Mouse (Mus musculus) liver, embryonic 15.5 days (tissue): ENCODE data around the gene Tango6. TPM values are rescaled to one million over a fixed set of nuclear protein-coding genes. Genes with fewer than 3 reads are reported as not detected.
"Not testable (repeated sequence)": the region's sequence is repeated elsewhere in the genome, so short reads cannot be mapped to it uniquely, and the experiment has no call there.

ENCODE experiments used
- ATAC-seq: fragments of 200-750 bp; cut with Nextera tagmentation; 2 replicates; pipeline ENCODE4 v1.8.0; 2017; ENCODE audit warnings: moderate number of reproducible peaks, mild to moderate bottlenecking, moderate library complexity; ENCODE audit not compliant: insufficient read depth
- H3K27ac ChIP-seq: fragments of 300-500 bp; sonication (generic); replicated peaks from 2 replicates; pipeline ENCODE4 v1.5.1; 2015; ENCODE audit warnings: mild to moderate bottlenecking, inconsistent platforms
- H3K27me3 ChIP-seq: fragments of 300-500 bp; sonication (generic); 2 replicates; pipeline ENCODE4 v1.6.1; 2015; ENCODE audit warnings: mild to moderate bottlenecking, inconsistent platforms
- H3K36me3 ChIP-seq: fragments of 300-500 bp; sonication (generic); replicated peaks from 2 replicates; pipeline ENCODE4 v1.6.1; 2015; ENCODE audit warnings: moderate library complexity, mild to moderate bottlenecking, inconsistent platforms
- H3K4me1 ChIP-seq: fragments of 300-500 bp; sonication (generic); replicated peaks from 2 replicates; pipeline ENCODE4 v1.6.1; 2015; ENCODE audit warnings: inconsistent platforms
- H3K4me2 ChIP-seq: fragments of 300-500 bp; sonication (generic); 2 replicates; pipeline ENCODE4 v1.6.1; 2015; ENCODE audit warnings: moderate library complexity, mild to moderate bottlenecking, inconsistent platforms
- H3K4me3 ChIP-seq: fragments of 300-500 bp; sonication (generic); replicated peaks from 2 replicates; pipeline ENCODE4 v1.5.1; 2015; ENCODE audit warnings: mild to moderate bottlenecking, inconsistent platforms
- H3K9ac ChIP-seq: fragments of 300-500 bp; sonication (generic); 2 replicates; pipeline ENCODE4 v1.6.1; 2015; ENCODE audit warnings: moderate library complexity, mild to moderate bottlenecking, inconsistent platforms
- H3K9me3 ChIP-seq: fragments of 300-500 bp; sonication (generic); replicated peaks from 2 replicates; pipeline ENCODE4 v1.6.1; 2016; ENCODE audit warnings: inconsistent platforms
- WGBS: fragments of 180-500 bp; shearing (Covaris S2); methylation state at CpG from one replicate; pipeline ENCODE4 v1.1.7; 2015; ENCODE audit warnings: mixed read lengths; ENCODE audit not compliant: insufficient replicate concordance; 5-methylcytosine and 5-hydroxymethylcytosine counted together
- polyA plus RNA-seq: library from polyadenylated mRNA; unstranded; fragments of >200 nt; fragmentation: Nextera tagmentation; extraction: Ambion mirVana; gene quantifications from 2 replicates; pipeline ENCODE4 v1.2.1, GENCODE M21; 2015

Gene Tango6
- polyA plus RNA-seq, 1 experiment from 2014 or later: 3.1 TPM

DNA sequence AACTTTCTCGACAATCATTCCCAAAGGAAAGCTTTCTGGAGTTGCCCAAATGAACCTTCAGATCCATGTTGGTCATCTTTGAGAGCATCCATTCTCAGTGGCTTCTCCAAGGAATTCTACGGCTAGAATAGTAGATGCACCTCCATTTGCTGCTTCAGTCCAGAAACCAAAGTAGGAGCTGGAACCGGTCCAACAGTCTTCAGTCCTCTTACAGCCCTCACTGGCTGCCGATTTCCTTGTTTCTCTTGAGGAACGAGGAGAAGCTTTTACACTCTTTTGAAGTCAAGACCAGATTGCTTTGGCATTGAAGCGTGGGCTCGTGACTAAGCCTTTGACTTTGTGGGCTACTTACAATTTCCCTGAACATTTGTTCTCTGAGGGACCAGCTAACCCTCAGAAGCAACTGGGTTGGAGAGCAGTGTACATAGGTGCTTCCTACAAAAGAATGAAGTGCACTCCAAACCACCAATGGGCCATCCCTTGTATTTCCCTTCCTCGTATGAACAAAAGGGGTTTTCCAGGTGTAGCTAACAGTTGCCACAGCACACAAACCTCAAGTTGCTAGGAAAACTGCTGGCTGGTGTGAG, 197.3 kb downstream of the Tango6 start:
- peaks cover 64% of the 10 kb centered on the region for H3K36me3 ChIP-seq

DNA sequence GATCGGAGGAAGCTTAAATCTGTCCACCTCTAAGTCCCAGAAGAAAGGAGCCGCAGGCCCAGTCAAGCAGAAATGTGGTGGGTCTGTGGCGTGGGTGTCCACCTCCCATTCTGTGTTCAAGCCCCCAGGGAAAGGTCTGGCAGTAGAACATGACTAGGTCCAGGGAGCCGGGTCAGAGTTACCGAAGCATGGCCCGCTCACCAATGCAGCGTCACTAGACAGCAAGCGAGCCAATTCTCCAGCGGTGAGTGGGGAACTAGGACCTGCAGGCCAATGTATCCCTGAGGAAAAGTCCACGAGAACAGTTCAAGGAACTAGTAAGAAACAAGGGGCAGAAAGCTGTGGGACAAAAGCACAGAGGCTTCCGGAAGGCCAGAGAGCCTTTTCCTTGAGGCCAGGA, 201.2 kb downstream of the Tango6 start:
- H3K4me3 ChIP-seq, ATAC-seq, H3K27me3 ChIP-seq, H3K4me2 ChIP-seq, H3K9me3 ChIP-seq, H3K9ac ChIP-seq, H3K4me1 ChIP-seq, H3K27ac ChIP-seq: not testable (repeated sequence)
- peaks cover 66% of the 10 kb centered on the region for H3K36me3 ChIP-seq
- 87% methylated on average over 11 of the region's 11 CpGs for WGBS

More for the DNA sequence above, 197.3 kb downstream of the Tango6 start:
- 78% methylated on average over 8 of the region's 8 CpGs for WGBS
- H3K9ac ChIP-seq: no peak overlapping the region
- no peaks in the 10 kb centered on the region for H3K27me3 ChIP-seq
- no peaks in the 10 kb centered on the region for H3K4me1 ChIP-seq
- no peak overlapping the region for H3K27ac ChIP-seq
- H3K9me3 ChIP-seq: no peaks in the 10 kb centered on the region
- H3K4me2 ChIP-seq: no peak overlapping the region
- no peak for ATAC-seq
- no peak overlapping the region for H3K4me3 ChIP-seq

DNA sequence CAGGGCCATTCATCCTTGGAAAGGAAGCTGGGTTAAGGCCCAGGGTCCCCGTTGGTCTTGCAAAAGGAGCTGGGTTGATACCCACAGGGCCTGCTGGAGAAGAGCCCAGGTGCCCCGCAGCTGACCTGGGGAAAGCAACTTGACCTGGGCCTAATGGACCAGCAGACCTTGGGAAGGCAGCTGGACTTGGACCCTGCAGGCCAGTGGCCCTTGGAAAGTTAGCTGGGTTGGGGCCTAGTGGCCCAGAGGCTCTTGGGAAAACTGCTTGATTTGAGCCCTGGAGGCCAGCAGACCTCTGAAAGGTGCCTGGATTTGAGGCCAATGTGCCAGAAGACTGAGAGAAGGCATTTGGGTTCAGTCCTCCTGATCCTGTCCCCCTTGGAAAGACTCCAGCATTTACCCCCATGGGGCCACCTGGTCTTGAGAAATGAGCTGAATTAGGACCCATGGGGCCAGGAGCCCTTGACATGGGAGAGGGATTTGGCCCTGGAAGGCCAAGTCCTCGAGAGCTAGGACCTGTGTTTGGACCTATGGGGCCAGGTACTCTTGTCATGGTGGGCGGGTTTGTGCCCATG, 202.0 kb downstream of the Tango6 start:
- not testable (repeated sequence) for H3K27ac ChIP-seq, H3K27me3 ChIP-seq, ATAC-seq, H3K4me2 ChIP-seq, H3K9me3 ChIP-seq, H3K4me3 ChIP-seq, H3K9ac ChIP-seq, H3K4me1 ChIP-seq
- 77% methylated on average over 4 of the region's 4 CpGs for WGBS
- peaks cover 62% of the 10 kb centered on the region for H3K36me3 ChIP-seq

DNA sequence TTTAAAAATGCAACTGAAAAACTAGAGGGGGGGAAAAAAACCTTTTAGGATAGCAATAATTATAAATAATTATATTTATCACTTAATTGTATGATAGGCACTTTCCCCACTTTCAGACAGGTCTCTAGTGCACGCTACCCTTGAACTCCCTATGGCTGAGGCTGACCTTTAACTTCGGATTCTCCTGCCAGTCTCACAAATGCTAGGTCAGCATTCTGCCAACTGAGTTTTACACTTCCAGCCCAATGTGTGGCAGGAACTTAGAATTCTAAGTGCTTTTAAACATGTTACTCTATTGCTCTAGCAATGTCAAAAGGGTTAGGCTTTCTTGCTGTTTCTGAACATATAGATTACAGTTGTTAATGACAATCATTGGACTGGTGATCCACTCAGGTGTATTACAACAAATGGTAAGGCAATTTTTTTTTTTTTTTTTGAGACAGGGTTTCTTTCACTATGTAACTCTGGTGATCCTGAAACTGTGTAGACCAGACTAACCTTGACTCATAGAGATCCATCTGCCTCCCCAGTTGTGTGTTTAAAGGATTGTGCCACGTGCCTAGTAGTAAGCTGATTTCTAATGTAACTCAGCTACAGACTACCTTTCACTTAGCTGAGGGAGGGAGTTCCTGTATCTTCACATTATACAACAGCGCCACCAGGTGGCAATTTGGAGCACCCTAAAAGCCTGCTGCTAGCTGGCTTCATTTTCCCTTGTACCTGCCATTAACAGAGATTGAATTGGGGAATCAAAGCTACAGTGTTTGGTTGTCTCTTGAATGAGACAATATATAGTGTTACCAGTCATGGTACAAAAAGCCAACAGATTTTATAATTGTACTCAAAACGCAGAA, 204.7 kb downstream of the Tango6 start:
- Histone ChIP-seq H3K27me3 (no peaks in the 10 kb centered on the region), H3K4me3 (no peak overlapping the region), H3K27ac (no peak overlapping the region), H3K9ac (no peak overlapping the region), H3K36me3 (peaks cover 44% of the 10 kb centered on the region), H3K4me2 (no peak overlapping the region), H3K9me3 (no peaks in the 10 kb centered on the region), H3K4me1 (peaks cover 25% of the 10 kb centered on the region)
- ATAC-seq: no peak
- WGBS: 36% methylated on average over 5 of the region's 5 CpGs

DNA sequence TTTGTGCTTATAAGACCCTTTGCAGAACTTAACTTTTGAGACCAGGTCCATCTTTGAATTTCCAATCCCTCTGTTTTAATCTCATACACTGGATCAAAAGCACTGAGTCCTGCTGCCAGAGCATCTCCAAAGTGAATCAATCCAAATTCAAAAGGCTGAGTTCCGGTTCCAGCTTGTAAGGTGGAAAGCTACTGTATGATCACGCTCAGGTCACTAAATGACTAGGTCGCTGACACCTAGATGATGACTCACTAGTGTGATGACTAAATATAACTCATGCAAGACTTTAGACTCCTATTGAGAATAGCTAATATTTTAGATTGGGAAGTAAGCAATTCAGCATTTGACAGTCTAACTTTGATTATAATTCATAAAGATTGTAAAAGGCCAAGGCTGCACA, 205.9 kb downstream of the Tango6 start:
- Histone ChIP-seq H3K9me3 (no peaks in the 10 kb centered on the region), H3K36me3 (peaks cover 32% of the 10 kb centered on the region), H3K9ac (no peak overlapping the region), H3K27me3 (no peaks in the 10 kb centered on the region), H3K4me2 (no peak overlapping the region), H3K4me1 (peaks cover 27% of the 10 kb centered on the region), H3K4me3 (no peak overlapping the region), H3K27ac (no peak overlapping the region)
- 78% methylated on average over 3 of the region's 3 CpGs for WGBS
- no peak for ATAC-seq

DNA sequence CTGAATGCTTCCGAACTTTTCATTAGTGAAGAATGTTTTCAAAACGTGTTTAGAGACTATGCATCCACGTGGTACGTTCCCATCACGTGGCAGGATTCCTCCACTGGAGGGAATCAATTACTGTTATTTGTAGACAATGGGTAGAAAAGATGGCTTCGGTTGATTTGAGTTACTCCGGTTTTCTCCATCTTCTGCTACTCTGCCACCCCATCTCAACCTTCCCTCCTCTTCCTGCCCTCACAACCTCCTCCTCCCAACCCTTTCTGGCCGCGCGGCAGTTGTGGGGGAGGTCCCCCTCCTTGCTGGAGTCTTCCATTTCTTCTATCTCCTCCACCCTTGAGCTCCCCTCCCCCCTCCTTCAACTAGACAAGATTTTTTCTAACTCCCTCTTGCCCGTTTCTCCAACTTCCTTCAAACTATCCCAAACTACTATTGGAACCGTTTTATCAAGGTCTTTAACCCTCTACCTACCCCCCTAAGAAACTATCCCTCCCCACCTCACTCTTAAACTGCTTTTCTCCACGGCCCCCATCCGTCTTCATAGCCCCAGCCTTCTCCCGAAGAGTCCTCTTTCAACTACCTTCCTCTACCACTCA, 209.4 kb downstream of the Tango6 start:
- under 1% methylated on average over 15 of the region's 15 CpGs for WGBS
- Histone ChIP-seq H3K4me3 (peak overlapping the region; percentile 94), H3K27ac (peak overlapping the region; percentile 89), H3K9ac (peak overlapping the region; percentile 88), H3K4me2 (peak overlapping the region; percentile 89), H3K4me1 (peaks cover 48% of the 10 kb centered on the region), H3K36me3 (peaks cover 25% of the 10 kb centered on the region), H3K9me3 (no peaks in the 10 kb centered on the region), H3K27me3 (no peaks in the 10 kb centered on the region)
- no peak for ATAC-seq

DNA sequence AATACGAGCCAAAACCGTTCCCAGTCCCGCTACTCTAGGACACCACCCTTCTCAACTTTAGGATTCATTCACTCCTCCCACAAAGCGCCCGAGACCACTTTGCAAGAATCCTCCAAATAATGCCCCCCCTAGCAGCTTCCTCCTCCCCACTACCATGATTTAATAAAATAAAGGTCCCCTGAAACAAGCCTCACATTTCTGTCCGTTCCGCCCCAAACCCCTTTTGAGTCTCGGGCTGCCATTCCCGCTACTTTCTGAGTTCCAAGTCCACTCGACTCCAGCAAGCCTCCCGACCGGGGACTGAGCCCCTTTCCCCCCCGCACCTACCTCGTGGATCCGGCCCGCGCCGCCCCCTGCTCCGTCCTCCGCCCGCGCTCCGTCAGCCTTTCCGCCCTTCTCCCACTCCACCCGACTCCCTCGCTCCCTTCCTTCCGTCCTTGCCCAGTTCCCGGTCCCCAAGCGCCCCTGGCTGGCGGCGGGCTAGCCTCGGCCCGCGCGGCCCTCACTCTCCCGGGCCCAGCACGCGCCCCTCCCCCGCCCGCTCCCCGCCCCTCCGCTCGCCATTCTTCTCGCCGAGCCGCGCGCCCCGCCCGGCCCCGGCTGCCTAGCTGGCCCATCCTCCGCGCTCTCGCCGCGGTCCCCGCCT, 210.1 kb downstream of the Tango6 start:
- Histone ChIP-seq H3K4me2 (peak overlapping the region; percentile 89), H3K27ac (peak overlapping the region; percentile 89), H3K4me3 (peak overlapping the region; percentile 94), H3K9ac (peak overlapping the region; percentile 88), H3K36me3 (peaks cover 31% of the 10 kb centered on the region), H3K4me1 (peaks cover 48% of the 10 kb centered on the region), H3K27me3 (no peaks in the 10 kb centered on the region), H3K9me3 (no peaks in the 10 kb centered on the region)
- peak; percentile 84 for ATAC-seq
- WGBS: under 1% methylated on average over 57 of the region's 57 CpGs

DNA sequence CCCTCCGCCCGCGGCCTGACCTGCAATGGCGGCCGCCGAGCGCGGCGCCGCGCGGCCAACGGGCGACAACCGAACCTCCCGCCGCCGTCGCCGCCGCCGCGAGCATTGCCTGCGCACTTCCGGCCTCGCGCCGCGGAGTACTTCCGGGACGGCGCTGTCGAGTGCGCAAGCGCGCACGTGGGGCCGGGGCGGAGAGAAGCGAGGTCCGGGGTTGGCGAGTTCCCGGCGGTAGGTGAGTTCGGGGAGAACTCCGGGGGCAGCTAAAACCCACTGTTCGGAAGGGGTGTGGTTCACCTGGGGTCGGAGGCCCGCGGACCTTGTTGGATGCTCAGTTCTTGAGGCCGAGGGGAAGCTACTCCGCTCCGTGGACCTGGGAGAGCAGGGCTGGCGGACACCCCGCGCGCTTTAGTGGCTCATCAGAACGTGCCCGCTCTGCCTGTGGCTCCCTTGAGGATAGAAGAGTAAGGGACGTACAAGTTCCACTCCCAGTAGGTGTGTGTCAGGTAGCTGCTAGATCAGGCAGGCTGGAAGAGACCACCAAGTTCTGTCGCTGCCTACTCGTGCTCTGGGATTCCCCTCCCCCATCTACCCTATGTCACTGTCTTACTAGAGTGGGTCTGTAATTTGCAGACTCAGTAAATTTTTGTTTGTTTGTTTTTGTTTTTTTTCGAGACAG, 210.8 kb downstream of the Tango6 start, which contains the start of gene Utp4:
TSS of gene Utp4 (plus strand) at position 156 of the 676 bp plus-strand sequence.
- H3K9me3 ChIP-seq: no peaks in the 10 kb centered on the region
- WGBS: under 1% methylated on average over 63 of the region's 63 CpGs
- H3K9ac ChIP-seq: peak within 1 kb of the TSS; percentile 88
- H3K4me2 ChIP-seq: peak within 1 kb of the TSS; percentile 89
- H3K4me1 ChIP-seq: peaks cover 48% of the 10 kb centered on the region
- no peaks in the 10 kb centered on the region for H3K27me3 ChIP-seq
- H3K36me3 ChIP-seq: peaks cover 37% of the 10 kb centered on the region
- ATAC-seq: peak; percentile 93
- H3K27ac ChIP-seq: peak within 1 kb of the TSS; percentile 89
- peak within 1 kb of the TSS; percentile 94 for H3K4me3 ChIP-seq

DNA sequence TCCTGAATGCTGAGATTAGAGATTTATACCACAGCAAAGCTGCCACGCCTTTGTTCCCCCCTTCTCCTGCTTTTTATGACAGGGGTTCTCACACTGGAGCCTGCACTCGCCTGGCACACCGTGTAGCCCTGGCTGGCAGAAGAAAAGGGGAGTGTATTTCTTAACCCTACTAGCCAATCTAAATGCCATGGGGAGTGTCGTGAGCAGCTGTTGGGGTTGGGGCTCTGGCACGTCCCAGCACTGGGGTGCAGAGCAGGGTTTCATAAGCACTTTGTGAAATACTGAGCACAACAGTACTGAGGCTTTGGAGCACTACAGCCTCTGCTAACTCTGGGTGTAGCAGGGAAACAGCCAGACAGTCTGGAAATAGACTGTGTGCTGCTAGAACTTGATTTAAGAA, 216.6 kb downstream of the Tango6 start:
- no peaks in the 10 kb centered on the region for H3K9me3 ChIP-seq
- no peak overlapping the region for H3K4me3 ChIP-seq
- no peak for ATAC-seq
- H3K4me1 ChIP-seq: peaks cover 14% of the 10 kb centered on the region
- no peak overlapping the region for H3K4me2 ChIP-seq
- H3K9ac ChIP-seq: no peak overlapping the region
- H3K27me3 ChIP-seq: no peaks in the 10 kb centered on the region
- 72% methylated on average over 5 of the region's 5 CpGs for WGBS
- peaks cover 92% of the 10 kb centered on the region for H3K36me3 ChIP-seq
- no peak overlapping the region for H3K27ac ChIP-seq
